Mouse (Mus musculus): ENCODE measurements around the gene Efna2.

Gene Efna2

DNA sequence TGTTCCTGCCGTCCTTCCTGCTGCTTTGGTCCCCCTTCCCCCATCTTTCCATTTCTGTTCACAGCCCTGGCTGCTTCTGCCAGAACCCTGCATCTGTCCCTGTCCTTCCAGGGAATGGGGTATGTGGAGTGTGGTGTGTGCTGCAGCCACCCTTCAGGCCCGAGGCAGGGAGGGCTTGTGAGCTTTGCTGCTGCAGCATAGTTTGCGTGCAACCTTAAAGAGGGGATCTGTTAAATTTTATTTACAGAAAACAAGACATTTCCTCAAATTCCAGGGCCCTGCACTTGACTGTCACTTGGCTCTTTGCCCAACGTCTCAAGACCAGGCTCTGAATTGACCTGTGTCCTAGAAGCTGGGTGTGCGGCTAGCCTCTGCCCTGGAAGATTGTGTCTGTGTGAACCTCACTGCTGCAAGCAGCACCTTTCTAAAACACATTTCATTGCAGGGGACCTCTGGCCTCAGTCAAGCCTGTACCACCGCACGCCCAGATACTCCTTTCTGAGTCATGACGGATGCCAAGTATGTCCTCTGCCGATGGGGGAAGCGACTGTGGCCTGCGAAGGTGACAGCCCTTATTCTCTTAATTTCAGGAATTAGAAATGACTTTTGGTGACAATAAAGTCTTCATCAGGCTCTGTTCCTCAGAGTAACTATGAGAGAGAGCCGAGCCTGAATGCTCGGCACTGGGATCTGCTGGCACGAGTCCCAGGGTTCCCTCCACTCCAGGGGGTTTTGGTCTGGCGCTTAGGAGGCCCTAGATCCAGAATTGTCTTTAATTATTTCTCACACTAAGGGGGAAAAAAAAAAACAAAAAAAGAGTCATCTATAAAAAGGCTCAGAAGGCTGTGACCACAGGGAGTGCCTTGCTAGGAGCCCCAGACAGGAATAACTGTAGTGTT lies 48.8 kb downstream of the Efna2 start:
- DNase-seq (ENCODE audit: low spot score in 2 of 2) = no peak

DNA sequence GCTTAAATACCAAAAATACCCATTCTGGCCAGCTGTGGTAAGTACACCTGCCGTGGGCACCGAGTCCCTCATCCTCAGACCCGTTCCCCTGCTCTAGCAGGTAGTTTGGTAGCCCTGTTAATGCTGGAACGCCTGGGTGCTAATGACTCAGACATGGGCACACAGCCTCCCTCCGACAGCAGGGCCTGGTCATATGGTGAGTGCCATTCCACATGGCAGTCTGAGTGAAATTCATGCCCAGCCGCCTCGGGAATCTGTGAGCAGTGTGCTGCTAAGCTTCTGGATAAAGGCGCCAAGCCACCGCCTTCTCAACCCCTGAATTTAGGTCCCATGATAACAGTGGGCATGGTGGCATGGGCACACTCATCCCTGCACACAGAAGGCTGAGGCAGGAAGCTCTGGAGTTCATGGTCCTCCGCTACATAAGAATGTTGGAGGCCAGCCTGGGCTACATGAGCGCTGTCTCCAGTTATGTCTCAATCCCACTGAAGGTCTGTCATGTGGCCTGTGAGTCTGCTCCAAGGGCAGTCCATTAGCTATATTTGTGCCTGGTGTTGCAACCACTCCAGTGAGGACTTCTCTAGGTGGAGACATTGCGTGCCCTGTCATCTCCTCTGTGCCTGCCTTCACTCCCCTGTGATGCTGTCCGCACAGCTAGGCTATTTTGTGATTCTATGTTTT lies 57.0 kb downstream of the Efna2 start:
- DNase-seq (ENCODE audit: low spot score in 2 of 2) = no peak

DNA sequence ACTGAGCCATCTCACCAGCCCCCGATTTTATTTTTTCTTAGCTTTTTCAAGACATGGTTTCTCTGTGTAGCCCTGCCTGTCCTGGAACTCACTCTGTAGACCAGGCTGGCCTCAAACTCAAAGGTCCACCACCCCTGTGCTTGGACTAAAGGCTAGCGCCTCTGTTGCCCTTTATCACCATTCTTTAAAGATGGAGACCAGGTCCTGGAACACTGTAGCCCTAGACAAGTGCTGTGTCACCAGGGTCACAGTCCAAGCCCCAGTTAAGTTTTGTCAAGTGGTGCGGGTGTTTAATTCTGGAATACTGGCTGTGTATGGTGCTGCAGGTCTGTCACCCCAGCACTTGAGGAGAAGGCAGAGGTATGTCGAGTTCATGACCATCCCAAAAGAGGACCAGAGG lies 57.7 kb downstream of the Efna2 start:
- no peak for DNase-seq (ENCODE audit: low spot score in 2 of 2)

DNA sequence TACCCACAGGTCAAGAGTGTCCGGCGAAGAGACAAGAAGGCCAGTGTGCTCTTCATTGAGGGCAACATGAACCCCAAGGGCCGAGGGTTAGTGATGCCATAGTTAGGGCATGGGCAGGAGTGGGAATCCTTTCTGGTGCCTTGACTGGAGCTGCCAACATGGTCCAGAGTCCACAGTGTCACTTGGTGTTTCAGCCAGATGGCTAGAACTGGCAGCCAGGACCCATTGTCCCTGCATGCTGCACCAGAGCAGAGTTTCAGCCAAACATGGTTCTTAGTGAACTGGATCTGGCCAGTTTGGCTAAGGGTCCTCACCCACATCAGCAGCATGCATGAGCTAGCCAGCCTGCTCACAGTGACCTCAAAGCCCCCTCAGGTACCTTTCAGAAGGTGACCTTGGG lies 59.0 kb downstream of the Efna2 start:
- DNase-seq (ENCODE audit: low spot score in 2 of 2) = no peak
